Mouse (Mus musculus) mesoderm, embryonic 11.5 days (tissue): ENCODE measurements around the gene Rrp8.
"Not testable (repeated sequence)": the region's sequence is repeated elsewhere in the genome, so short reads cannot be mapped to it uniquely, and the experiment has no call there.

Experiments
- DNase-seq: peaks from one replicate; pipeline ENCODE4 v3.0.0-alpha.2; 2012; ENCODE audit warnings: low read depth, low spot score

Rrp8 gene

GRCm38 (mm10) chr7:105743926-105744590, 6.9 kb upstream of the Rrp8 start, which contains the start of gene Taf10:
Gene Taf10, minus strand, starts transcription at chr7:105744361.
- DNase-seq = peak; percentile 94

GRCm38 (mm10) chr7:105743246-105743925, 6.2 kb upstream of the Rrp8 start:
- not testable (repeated sequence) for DNase-seq

GRCm38 (mm10) chr7:105742539-105743215, 5.5 kb upstream of the Rrp8 start:
- DNase-seq = not testable (repeated sequence)

- no peak for DNase-seq
Measured at GRCm38 (mm10) chr7:105741978-105742377, 4.8 kb upstream of the Rrp8 start.

- no peak for DNase-seq
Measured at GRCm38 (mm10) chr7:105740851-105741250, 3.7 kb upstream of the Rrp8 start.

GRCm38 (mm10) chr7:105740089-105740795, 3.1 kb upstream of the Rrp8 start:
- no peak for DNase-seq

- peak; percentile 75 for DNase-seq
Measured at GRCm38 (mm10) chr7:105738948-105739347, 1.8 kb upstream of the Rrp8 start.

GRCm38 (mm10) chr7:105738286-105738685, 1.1 kb upstream of the Rrp8 start:
- DNase-seq = no peak

- DNase-seq = no peak
Measured at GRCm38 (mm10) chr7:105737648-105738047, 463 bp upstream of the Rrp8 start.

GRCm38 (mm10) chr7:105736264-105736901, 802 bp downstream of the Rrp8 start, which contains the start of gene Ilk:
Gene Ilk, plus strand, starts transcription at chr7:105736592.
- peak; percentile 89 for DNase-seq

- not testable (repeated sequence) for DNase-seq
Measured at GRCm38 (mm10) chr7:105735464-105735863, 1.7 kb downstream of the Rrp8 start.

- DNase-seq = no peak
Measured at GRCm38 (mm10) chr7:105734826-105735225, 2.4 kb downstream of the Rrp8 start.

GRCm38 (mm10) chr7:105733836-105734235, 3.3 kb downstream of the Rrp8 start:
- no peak for DNase-seq

GRCm38 (mm10) chr7:105728701-105729428, 8.3 kb downstream of the Rrp8 start:
- DNase-seq = no peak

- no peak for DNase-seq
Measured at GRCm38 (mm10) chr7:105726980-105727325, 10.2 kb downstream of the Rrp8 start.

GRCm38 (mm10) chr7:105726144-105726979, 10.8 kb downstream of the Rrp8 start:
- peak; percentile 64 for DNase-seq

- DNase-seq = no peak
Measured at GRCm38 (mm10) chr7:105721916-105722315, 15.3 kb downstream of the Rrp8 start.

GRCm38 (mm10) chr7:105715366-105715765, 21.8 kb downstream of the Rrp8 start:
- DNase-seq = no peak

GRCm38 (mm10) chr7:105708733-105709132, 28.5 kb downstream of the Rrp8 start:
- no peak for DNase-seq

GRCm38 (mm10) chr7:105703816-105704215, 33.4 kb downstream of the Rrp8 start:
- no peak for DNase-seq
